Comparison of ENCODE assay signal across 19 mouse cellular contexts in the genomic region with DNA sequence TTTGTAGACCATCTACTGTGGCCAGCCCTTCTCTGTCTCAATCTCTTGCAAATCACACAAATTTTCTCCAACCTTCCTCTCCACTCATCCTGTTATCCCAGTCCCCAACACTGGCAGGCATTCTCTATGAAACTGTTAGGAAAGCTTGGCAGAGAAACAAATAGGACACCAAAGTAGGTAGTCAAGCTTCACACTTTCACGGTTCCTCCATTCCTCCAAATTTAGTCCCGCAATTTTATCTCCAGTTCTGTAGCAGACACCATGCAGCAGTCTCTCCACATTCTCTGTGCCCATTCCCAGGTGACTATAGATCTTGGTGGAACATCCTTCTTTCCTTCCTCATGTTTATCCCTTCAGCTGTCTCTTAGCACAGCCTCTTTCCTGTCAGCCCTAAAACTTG.
"Had no signal": no experiment of that assay in that cellular context is flagged by ENCODE, and none has a peak within 500 bp of the region (broad histone marks: within the 10 kb centered on the region; RNA-seq: fewer than 3 reads in every experiment).

No protein-coding gene starts in this region.

- H3K27ac ChIP-seq: intestine, embryonic 15.5 days; kidney, embryonic 15.5 days; left cerebral cortex, adult 2 months; limb, embryonic 10.5 days; limb, embryonic 13.5 days; liver, embryonic 12.5 days; liver, embryonic 15.5 days; lung, embryonic 15.5 days; stomach, postnatal 0 days had no signal

- H3K4me3 ChIP-seq: intestine, embryonic 15.5 days; kidney, embryonic 15.5 days; left cerebral cortex, adult 2 months; limb, embryonic 10.5 days; limb, embryonic 13.5 days; liver, embryonic 12.5 days; liver, embryonic 15.5 days; lung, embryonic 15.5 days had no signal

- DNase-seq: kidney, adult 11 months; kidney, adult 8-10 months; kidney, postnatal 10 days; kidney, postnatal 36 days; liver; lung, adult 18-20 months; lung, postnatal 10 days; lung, postnatal 4 days; midbrain, embryonic 14.5 days; thymus, postnatal 25 days had no signal
